Mouse (Mus musculus) kidney, adult 10 weeks (tissue): ENCODE measurements around the gene Slamf8. TPM values are rescaled to one million over a fixed set of nuclear protein-coding genes. Genes with fewer than 3 reads are reported as not detected.

Experiments used
- polyA plus RNA-seq: library from polyadenylated mRNA; stranded (reverse); fragments of 350-450 nt; fragmentation: Illumina TruSeq; extraction: RNeasy Lipid Tissue Mini Kit (QIAGEN cat#74804); gene quantifications from one replicate; pipeline ENCODE4 v1.2.3, GENCODE M21; 2014; ENCODE audit warnings: low read depth, low replicate concordance

Gene Slamf8
- 0.28 TPM for polyA plus RNA-seq

DNA sequence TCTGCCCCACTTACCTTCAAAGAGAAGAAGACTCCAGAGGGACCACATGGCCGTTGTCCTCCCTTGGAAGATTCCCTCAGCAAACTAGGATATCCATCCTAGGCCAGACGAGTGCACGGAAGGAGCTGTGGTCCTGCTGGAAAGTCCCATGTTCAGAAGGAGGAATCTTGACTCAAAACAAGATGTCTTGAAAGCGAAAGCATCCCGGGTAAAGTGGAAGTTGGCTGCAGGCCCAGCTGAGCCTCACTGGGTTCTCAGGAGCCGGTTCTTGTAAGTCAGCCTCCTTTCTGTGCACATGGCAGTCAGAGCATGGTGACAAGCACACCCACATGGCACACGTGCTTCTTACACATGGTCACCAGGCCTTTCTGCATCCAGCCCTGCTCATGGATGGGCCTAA lies at the start of gene Slamf8:
Gene Slamf8, minus strand, starts transcription at position 184 of the 400 bp plus-strand sequence.

DNA sequence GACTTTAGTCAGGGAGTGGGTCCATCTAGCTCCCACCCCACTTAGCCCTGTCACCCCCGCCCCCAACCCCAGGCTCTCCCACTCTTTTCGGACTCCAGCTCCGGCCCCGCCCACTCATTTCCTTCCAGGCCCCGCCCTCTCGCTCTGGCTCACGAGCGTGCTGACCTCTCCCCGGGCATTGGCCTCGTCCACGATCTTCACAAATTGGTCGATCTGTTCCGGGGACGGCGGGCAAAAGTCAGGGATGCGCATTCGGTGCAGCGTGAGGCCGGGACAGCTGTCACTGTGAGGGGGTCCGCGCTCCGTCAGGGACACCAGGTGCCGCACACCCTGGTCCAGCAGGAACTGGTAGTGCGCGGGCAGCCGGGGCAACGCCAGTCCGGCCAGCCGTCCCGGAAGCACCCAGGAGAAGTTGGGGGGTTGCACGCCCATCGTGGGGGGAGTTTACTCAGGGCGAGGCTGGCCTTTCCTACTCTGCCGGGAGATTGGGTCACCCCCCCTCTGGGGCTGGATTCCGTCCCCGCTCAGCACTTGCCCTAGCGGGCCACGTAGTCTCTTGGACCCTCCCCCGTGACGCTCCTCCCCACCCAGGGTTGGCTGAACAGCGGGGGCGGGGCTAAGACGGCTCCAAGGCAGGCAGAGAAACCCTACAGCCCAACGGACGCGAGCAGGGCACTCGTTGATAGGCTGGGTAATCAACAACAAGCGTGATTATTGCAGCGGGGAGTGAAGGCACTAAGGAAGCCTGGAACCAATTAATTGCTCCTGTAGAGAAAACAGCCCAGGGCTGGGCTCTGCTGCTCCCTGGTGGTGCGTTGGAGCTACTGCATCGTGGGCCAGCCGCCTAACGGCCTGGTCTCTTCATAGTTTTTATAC lies 42.3 kb upstream of the Slamf8 start, which contains the start of gene Dusp23:
Gene Dusp23, minus strand, starts transcription at position 512 of the 876 bp plus-strand sequence.

DNA sequence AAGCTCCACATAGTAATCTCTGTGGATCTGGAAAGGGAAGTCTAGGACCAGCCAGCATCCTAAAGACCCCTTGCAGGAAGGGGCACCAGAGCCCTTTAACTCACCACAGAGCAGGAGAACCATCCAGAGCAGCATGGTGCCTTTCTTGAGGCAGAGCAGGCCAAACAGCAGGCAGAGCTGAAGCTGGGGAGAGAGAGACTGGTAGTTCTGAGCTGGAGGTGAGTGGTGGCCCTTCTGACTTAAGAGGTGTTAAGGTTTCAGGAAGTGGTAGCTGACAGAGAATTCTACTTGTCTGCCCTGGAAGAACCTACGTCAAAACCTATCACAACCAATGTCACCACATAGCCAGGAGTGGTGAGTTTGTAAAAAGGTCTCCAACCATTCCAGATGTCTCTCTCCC lies 12.0 kb upstream of the Slamf8 start, which contains the start of gene Fcrl6:
Gene Fcrl6, minus strand, starts transcription at position 226 of the 400 bp plus-strand sequence.

DNA sequence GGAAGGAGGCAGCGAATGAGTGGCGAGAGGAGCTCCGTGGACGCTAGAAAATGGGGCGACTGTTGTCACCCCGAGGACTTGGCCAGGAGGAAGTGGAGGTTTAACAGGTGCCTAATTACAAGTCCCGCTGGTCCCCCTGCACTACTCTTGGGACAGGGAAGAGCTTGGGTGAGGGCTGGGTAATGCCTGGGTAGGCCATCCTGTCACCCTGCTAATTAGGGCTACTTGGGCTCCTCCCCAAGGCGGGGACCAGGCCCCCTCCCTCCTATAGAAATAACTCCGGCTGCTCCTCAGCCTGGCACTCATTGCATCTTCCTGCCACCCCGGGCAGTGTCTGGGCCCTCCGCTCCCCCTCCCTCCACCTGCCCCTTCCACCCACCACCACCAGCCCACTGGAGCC lies 34.7 kb downstream of the Slamf8 start, which contains the start of gene Vsig8:
Gene Vsig8, plus strand, starts transcription at position 301 of the 400 bp plus-strand sequence.

Other genes with a start within 250 kb of the Slamf8 start
- 64.0 TPM for gene Kcnj10, start 249.4 kb downstream of the Slamf8 start, polyA plus RNA-seq
- 13.3 TPM for gene Pigm, start 214.0 kb downstream of the Slamf8 start, polyA plus RNA-seq
- 6.0 TPM for gene Slamf9, start 115.2 kb downstream of the Slamf8 start, polyA plus RNA-seq
- 0.40 TPM for gene Igsf9, start 108.8 kb downstream of the Slamf8 start, polyA plus RNA-seq
- gene Tagln2, start 90.5 kb downstream of the Slamf8 start, polyA plus RNA-seq: 26.8 TPM
- gene Cfap45, start 69.8 kb downstream of the Slamf8 start, polyA plus RNA-seq: not detected
- not detected for gene Vsig8, start 34.6 kb downstream of the Slamf8 start, polyA plus RNA-seq
- not detected for gene Fcrl6, start 12.0 kb upstream of the Slamf8 start, polyA plus RNA-seq
- gene Dusp23, start 42.4 kb upstream of the Slamf8 start, polyA plus RNA-seq: 3.6 TPM
- 0.53 TPM for gene Crp, start 107.5 kb upstream of the Slamf8 start, polyA plus RNA-seq